Mouse (Mus musculus) CH12.LX (cell line): ENCODE measurements around the gene Ddah1. TPM values are rescaled to one million over a fixed set of nuclear protein-coding genes. Genes with fewer than 3 reads are reported as not detected.

Source experiments
- DNase-seq: peaks from one replicate; pipeline ENCODE4 v3.0.0-alpha.2; 2013; ENCODE audit errors: extremely low read depth
- H3K27ac ChIP-seq: 2 replicates; pipeline ENCODE4 v1.5.1; 2012; ENCODE audit warnings: low read depth, mild to moderate bottlenecking, control low read depth, moderate library complexity; ENCODE audit not compliant: insufficient read depth
- H3K27me3 ChIP-seq: replicated peaks from 2 replicates; pipeline ENCODE3; 2012; ENCODE audit warnings: inconsistent platforms
- H3K36me3 ChIP-seq, 2 experiments: replicated peaks in 1 of 2; 2 replicates each; pipeline versions ENCODE3 to v1.6.1; 2012; ENCODE audit warnings: inconsistent platforms in 1 of 2, low read length in 1 of 2, mild to moderate bottlenecking in 1 of 2, mixed read lengths in 1 of 2, moderate library complexity in 1 of 2; ENCODE audit not compliant: control insufficient read depth in 1 of 2, insufficient read depth in 1 of 2
- H3K4me1 ChIP-seq, 2 experiments: 2 replicates each; pipeline ENCODE4 v1.6.1; 2012; ENCODE audit warnings: inconsistent platforms in 1 of 2, moderate library complexity in 1 of 2; ENCODE audit not compliant: insufficient read depth in 2 of 2, control insufficient read depth in 1 of 2
- H3K4me2 ChIP-seq: 2 replicates; pipeline ENCODE4 v1.6.1; 2012; ENCODE audit warnings: low read depth, mild to moderate bottlenecking, control low read depth; ENCODE audit not compliant: poor library complexity, insufficient read depth, severe bottlenecking
- H3K4me3 ChIP-seq, 3 experiments: fragments of 150-350 bp in 1 of 3; sonication (generic) in 1 of 3; replicated peaks in 1 of 3; 2 replicates each; pipeline versions ENCODE3 to v1.5.1; 2011 to 2012; ENCODE audit warnings: low read depth in 2 of 3, low read length in 2 of 3, mild to moderate bottlenecking in 2 of 3, moderate library complexity in 2 of 3, control low read depth in 1 of 3, improper control_type of control experiment in 1 of 3, inconsistent platforms in 1 of 3, mixed read lengths in 1 of 3; ENCODE audit not compliant: poor library complexity in 1 of 3
- H3K79me2 ChIP-seq: replicated peaks from 2 replicates; pipeline ENCODE4 v1.6.1; 2012; ENCODE audit warnings: mild to moderate bottlenecking, moderate library complexity; ENCODE audit not compliant: control insufficient read depth, poor library complexity, insufficient read depth, severe bottlenecking; ENCODE audit errors: extremely low read depth
- H3K9ac ChIP-seq: 2 replicates; pipeline ENCODE4 v1.6.1; 2012; ENCODE audit warnings: low read depth, mild to moderate bottlenecking, control low read depth, moderate library complexity; ENCODE audit not compliant: insufficient read depth
- H3K9me3 ChIP-seq: replicated peaks from 2 replicates; pipeline ENCODE3; 2012; ENCODE audit warnings: low read length, inconsistent platforms, mixed read lengths
- CHD1 ChIP-seq: IDR thresholded peaks from 2 replicates; pipeline ENCODE4 v1.6.1; 2012; ENCODE audit warnings: low read depth, low read length, improper control_type of control experiment, inconsistent platforms
- CHD2 ChIP-seq: IDR thresholded peaks from 2 replicates; pipeline ENCODE4 v1.6.1; 2011; ENCODE audit warnings: low read length, improper control_type of control experiment
- CTCF ChIP-seq, 2 experiments: IDR thresholded peaks in 1 of 2; conservative IDR thresholded peaks in 1 of 2; 2 replicates each; pipeline ENCODE4 v1.5.1; 2011 to 2012; ENCODE audit warnings: low read depth in 2 of 2, low read length in 2 of 2, improper control_type of control experiment in 1 of 2, inconsistent platforms in 1 of 2, mild to moderate bottlenecking in 1 of 2, moderate library complexity in 1 of 2
- E2F4 ChIP-seq: IDR thresholded peaks from 2 replicates; pipeline ENCODE4 v1.6.1; 2011; ENCODE audit warnings: low read depth, low read length, improper control_type of control experiment; ENCODE audit not compliant: insufficient replicate concordance
- ELF1 ChIP-seq: IDR thresholded peaks from 2 replicates; pipeline ENCODE4 v1.6.1; 2014; ENCODE audit warnings: low read depth, mild to moderate bottlenecking, inconsistent platforms, low read length, improper control_type of control experiment
- EP300 ChIP-seq: IDR thresholded peaks from 2 replicates; pipeline ENCODE4 v1.6.1; 2011; ENCODE audit warnings: low read length, improper control_type of control experiment
- ETS1 ChIP-seq: conservative IDR thresholded peaks from 2 replicates; pipeline ENCODE4 v1.6.1; 2012; ENCODE audit warnings: low read depth, mild to moderate bottlenecking, inconsistent platforms, low read length, improper control_type of control experiment, moderate library complexity
- GABPA ChIP-seq: IDR thresholded peaks from 2 replicates; pipeline ENCODE4 v1.6.1; 2012; ENCODE audit warnings: low read depth, low read length, improper control_type of control experiment, inconsistent platforms; ENCODE audit not compliant: insufficient replicate concordance
- KAT2A ChIP-seq: IDR thresholded peaks from 2 replicates; pipeline ENCODE4 v1.6.1; 2012; ENCODE audit warnings: low read length, improper control_type of control experiment, inconsistent platforms; ENCODE audit not compliant: insufficient replicate concordance
- MXI1 ChIP-seq: IDR thresholded peaks from 2 replicates; pipeline ENCODE4 v1.6.1; 2011; ENCODE audit warnings: mild to moderate bottlenecking, low read depth, low read length, improper control_type of control experiment
- PAX5 ChIP-seq: IDR thresholded peaks from 2 replicates; pipeline ENCODE4 v1.6.1; 2012; ENCODE audit warnings: low read length, inconsistent platforms, mixed read lengths
- POLR2AphosphoS2 ChIP-seq: IDR thresholded peaks from 2 replicates; pipeline ENCODE4 v1.6.1; 2011; ENCODE audit warnings: low read depth, low read length, improper control_type of control experiment
- SMC3 ChIP-seq: IDR thresholded peaks from 2 replicates; pipeline ENCODE4 v1.6.1; 2011; ENCODE audit warnings: low read depth, low read length, improper control_type of control experiment
- USF2 ChIP-seq: conservative IDR thresholded peaks from 2 replicates; pipeline ENCODE4 v1.6.1; 2011; ENCODE audit warnings: low read depth, low read length, improper control_type of control experiment
- ZKSCAN1 ChIP-seq: IDR thresholded peaks from 2 replicates; pipeline ENCODE4 v1.6.1; 2012; ENCODE audit warnings: low read depth, inconsistent platforms, low read length, improper control_type of control experiment, borderline replicate concordance
- dilution Hi-C: fragments of 300-500 bp; cut with MboI; formaldehyde crosslinking; loops from 2 replicates; pipeline ENCODE4 v1.14.3; 2020; ENCODE audit warnings: low sequenced_read_pairs; ENCODE audit not compliant: extremely low pct_unique_long_range_greater_than_20kb, extremely low pct_ligation_motif_present
- in situ Hi-C: fragments of 300-500 bp; cut with MboI; formaldehyde crosslinking; loops from 3 replicates; pipeline ENCODE4 v1.14.3; 2019; ENCODE audit warnings: low sequenced_read_pairs, low pct_ligation_motif_present, low pct_unique_long_range_greater_than_20kb, mixed read lengths
- polyA plus RNA-seq: library from polyadenylated mRNA; unstranded; fragments of >175 nt; gene quantifications from 2 replicates; pipeline ENCODE4 v1.2.1, GENCODE M21; 2012; ENCODE audit warnings: low read depth; ENCODE audit not compliant: insufficient read length
- total RNA-seq, 2 experiments: library from RNA; depleted of rRNA; stranded (reverse); fragments of 300-350 nt in 1 of 2; fragments of >200 nt in 1 of 2; gene quantifications; 2 replicates each; pipeline ENCODE4 v1.2.3; 2012 to 2014

Ddah1 gene
- total and polyA plus RNA-seq, 3 experiments: not detected

DNA sequence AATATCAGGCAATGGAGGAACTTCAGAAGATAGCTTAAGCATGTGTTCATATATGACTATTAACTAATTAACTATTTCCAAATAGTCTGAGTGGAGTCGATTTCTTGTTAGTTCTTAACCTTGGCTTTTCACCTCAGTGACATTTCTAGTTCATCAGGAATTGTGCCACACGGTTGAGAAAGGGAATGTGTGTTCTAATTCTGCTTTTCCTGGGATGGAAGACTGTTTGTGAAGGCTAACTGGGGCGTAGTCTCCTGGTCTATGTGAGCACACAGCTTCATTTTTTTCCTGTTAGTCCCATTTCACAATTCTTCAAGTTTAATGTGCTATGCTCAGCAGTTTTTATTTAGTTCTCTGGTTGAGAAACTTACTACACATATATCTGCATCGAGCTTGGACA lies 65.2 kb downstream of the Ddah1 start:
- no peak overlapping the region for H3K9ac ChIP-seq

DNA sequence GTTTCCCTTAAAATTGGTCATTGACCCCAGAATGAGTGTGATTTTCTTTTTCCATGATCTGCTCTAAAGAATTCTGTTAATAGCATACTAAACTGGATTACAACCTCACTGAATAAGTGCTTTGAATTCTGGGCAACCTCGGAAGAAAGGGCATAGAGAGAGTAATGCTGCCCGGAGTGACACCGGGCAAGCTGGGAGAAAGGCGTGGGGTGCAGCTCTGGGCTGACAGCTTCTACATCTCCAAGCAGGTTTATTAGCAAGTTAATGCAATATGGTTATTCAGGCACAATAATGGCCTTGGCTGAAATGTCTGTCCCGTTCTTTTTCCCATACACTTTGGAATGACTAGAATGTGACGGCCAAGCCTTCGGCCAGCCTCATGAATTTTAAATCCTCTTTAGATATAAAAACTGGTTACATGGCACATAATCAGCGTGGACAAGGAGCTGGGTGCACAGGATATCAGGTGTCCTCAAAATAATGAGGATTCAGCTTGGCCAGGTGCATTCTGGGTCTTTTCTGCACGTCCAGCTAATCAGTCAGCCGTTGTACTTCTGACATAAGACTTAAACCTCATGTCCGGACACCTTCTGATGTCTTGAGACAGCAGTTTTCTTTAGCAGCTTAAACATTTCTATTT lies 67.1 kb downstream of the Ddah1 start:
- TF ChIP-seq USF2 (no peak), GABPA (no peak), CHD1 (no peak), ETS1 (no peak), E2F4 (no peak), ELF1 (no peak), PAX5 (no peak), CTCF (conservative IDR thresholded peaks at IDR 0.05 in 1 of 2, IDR thresholded peaks at IDR 0.05 in 1 of 2; ENCODE audit: low read depth in 2 of 2, low read length in 2 of 2) (no peak), MXI1 (no peak), ZKSCAN1 (no peak), CHD2 (no peak)
- Histone ChIP-seq H3K27me3 (no peaks in the 10 kb centered on the region), H3K4me3 (no peak overlapping the region), H3K9ac (no peak overlapping the region), H3K27ac (no peak overlapping the region), H3K9me3 (peaks cover 2% of the 10 kb centered on the region), H3K4me1 (peaks cover 3 to 5% of the 10 kb centered on the region in 2 experiments; a peak in 3 of 4 replicates), H3K36me3 (no peaks in the 10 kb centered on the region), H3K4me2 (no peak overlapping the region), H3K79me2 (no peaks in the 10 kb centered on the region)
- DNase-seq: no peak
- dilution Hi-C loops (no loop called here), in situ Hi-C loops (no loop called here)

More for the DNA sequence above, 65.2 kb downstream of the Ddah1 start:
- peaks cover 2% of the 10 kb centered on the region for H3K9me3 ChIP-seq
- no peak overlapping the region for H3K4me3 ChIP-seq
- H3K27me3 ChIP-seq: no peaks in the 10 kb centered on the region
- no peaks in the 10 kb centered on the region; a peak in 1 of 4 replicates for H3K4me1 ChIP-seq
- no peak overlapping the region for H3K4me2 ChIP-seq
- no peaks in the 10 kb centered on the region for H3K36me3 ChIP-seq
- no peak for TF ChIP-seq KAT2A
- TF ChIP-seq EP300: no peak
- TF ChIP-seq SMC3: no peak
- TF ChIP-seq POLR2AphosphoS2: no peak
- no peak for TF ChIP-seq GABPA
- TF ChIP-seq PAX5: no peak
- no peak for TF ChIP-seq CHD1
- TF ChIP-seq, all 38 proteins: peak for 0
- no peak for DNase-seq
- H3K27ac ChIP-seq: no peak overlapping the region
- dilution Hi-C loops: no loop called here
- no peaks in the 10 kb centered on the region for H3K79me2 ChIP-seq
- in situ Hi-C loops: no loop called here
